Mouse (Mus musculus): Measurements from ENCODE around the gene Ccl24.
"Not testable (repeated sequence)": the region's sequence is repeated elsewhere in the genome, so short reads cannot be mapped to it uniquely, and the experiment has no call there.

Gene Ccl24

GRCm38 (mm10) chr5:135573006-135573405 lies at the start of gene Ccl24:
Gene Ccl24 (minus strand): TSS chr5:135573049.
- peak in 1 of 2 experiments; percentile 9 for DNase-seq

- DNase-seq = no peak
Observed at GRCm38 (mm10) chr5:135621725-135622124, 48.9 kb upstream of the Ccl24 start.

- no peak for DNase-seq
Observed at GRCm38 (mm10) chr5:135620526-135620925, 47.7 kb upstream of the Ccl24 start.

- not testable (repeated sequence) for DNase-seq
Observed at GRCm38 (mm10) chr5:135619741-135620140, 46.9 kb upstream of the Ccl24 start.

- no peak for DNase-seq
Observed at GRCm38 (mm10) chr5:135609794-135610193, 36.9 kb upstream of the Ccl24 start.

- no peak for DNase-seq
Observed at GRCm38 (mm10) chr5:135607581-135607980, 34.7 kb upstream of the Ccl24 start.

GRCm38 (mm10) chr5:135606717-135607116 lies 33.9 kb upstream of the Ccl24 start:
- not testable (repeated sequence) for DNase-seq

GRCm38 (mm10) chr5:135604643-135605042 lies 31.8 kb upstream of the Ccl24 start:
- not testable (repeated sequence) for DNase-seq

- DNase-seq = peak; percentile 70 to 81
Observed at GRCm38 (mm10) chr5:135589996-135590784, 17.3 kb upstream of the Ccl24 start.

- no peak for DNase-seq
Observed at GRCm38 (mm10) chr5:135587764-135588163, 14.9 kb upstream of the Ccl24 start.

GRCm38 (mm10) chr5:135585691-135586090 lies 12.8 kb upstream of the Ccl24 start:
- no peak for DNase-seq

GRCm38 (mm10) chr5:135582330-135582729 lies 9.5 kb upstream of the Ccl24 start:
- DNase-seq = no peak

- DNase-seq = no peak
Observed at GRCm38 (mm10) chr5:135579331-135579751, 6.5 kb upstream of the Ccl24 start.

GRCm38 (mm10) chr5:135576055-135576454 lies 3.2 kb upstream of the Ccl24 start:
- no peak for DNase-seq

- DNase-seq = no peak
Observed at GRCm38 (mm10) chr5:135568698-135569097, 4.2 kb downstream of the Ccl24 start.

- no peak for DNase-seq
Observed at GRCm38 (mm10) chr5:135567556-135568265, 5.1 kb downstream of the Ccl24 start.

- DNase-seq = no peak
Observed at GRCm38 (mm10) chr5:135563469-135563868, 9.4 kb downstream of the Ccl24 start, which contains the start of gene Ccl26. Gene Ccl26 (minus strand): TSS chr5:135563569.

GRCm38 (mm10) chr5:135557671-135558070 lies 15.2 kb downstream of the Ccl24 start:
- DNase-seq = no peak

GRCm38 (mm10) chr5:135557051-135557450 lies 15.8 kb downstream of the Ccl24 start:
- DNase-seq = no peak

- DNase-seq = no peak
Observed at GRCm38 (mm10) chr5:135556259-135556658, 16.6 kb downstream of the Ccl24 start.

- no peak for DNase-seq
Observed at GRCm38 (mm10) chr5:135551591-135551990, 21.3 kb downstream of the Ccl24 start.

GRCm38 (mm10) chr5:135550910-135551309 lies 21.9 kb downstream of the Ccl24 start:
- DNase-seq = peak; percentile 54 to 55

- DNase-seq = no peak
Observed at GRCm38 (mm10) chr5:135547990-135548389, 24.9 kb downstream of the Ccl24 start.

Data from kidney, postnatal 36 days (tissue).